Mouse (Mus musculus) lung, postnatal 14 days (tissue): ENCODE results near the gene Gm2237.
"Not testable (repeated sequence)": the region's sequence is repeated elsewhere in the genome, so short reads cannot be mapped to it uniquely, and the experiment has no call there.

ENCODE experiments used
- DNase-seq: peaks from one replicate; pipeline ENCODE4 v3.0.0; 2021

The Gm2237 gene

DNA sequence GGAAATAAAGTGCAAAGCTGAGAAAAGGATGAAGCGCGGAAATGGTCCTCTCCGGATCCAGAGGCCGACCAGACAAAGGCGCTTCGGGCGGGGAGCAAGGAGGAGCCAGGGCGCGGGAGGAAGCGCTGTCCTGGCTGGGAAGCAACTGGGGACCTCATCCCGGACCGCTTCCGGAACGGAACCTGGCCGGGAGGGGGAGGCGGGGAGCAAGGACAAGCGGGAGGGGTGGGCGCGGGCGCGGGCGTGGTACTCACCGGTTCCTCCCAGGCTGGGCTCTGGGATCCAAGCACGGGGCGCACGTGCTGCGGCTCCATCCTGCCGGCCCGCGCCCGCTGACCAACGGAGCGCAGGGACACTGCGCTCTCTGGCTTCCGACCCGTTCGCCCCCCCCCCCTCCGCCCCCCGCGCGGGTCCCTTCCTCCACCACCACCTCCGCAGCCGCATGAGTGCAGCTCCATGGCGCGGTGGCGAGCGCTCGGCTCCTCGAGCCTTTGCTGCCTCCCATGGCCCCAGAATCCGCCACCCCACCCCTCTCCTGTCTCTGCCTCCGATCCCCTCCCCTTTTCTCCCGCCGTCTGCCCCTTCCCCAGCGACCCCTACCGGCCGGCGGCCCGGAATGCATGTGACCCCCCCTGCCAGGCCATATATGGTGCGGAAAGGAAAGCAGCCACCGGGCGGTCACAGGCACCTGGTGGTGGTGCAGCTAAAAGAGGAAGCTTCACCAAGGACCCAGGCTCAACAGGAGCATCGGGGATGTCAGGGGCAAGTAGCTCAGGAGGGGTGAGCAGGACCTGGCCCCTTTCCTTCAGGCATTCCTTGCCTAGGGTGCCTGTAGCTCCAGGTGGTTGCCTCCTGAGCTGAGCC is at the start of gene Gm2237:
Gm2237 (minus strand) TSS at position 332 of the 864 bp plus-strand sequence.
- DNase-seq = peak; percentile 34

DNA sequence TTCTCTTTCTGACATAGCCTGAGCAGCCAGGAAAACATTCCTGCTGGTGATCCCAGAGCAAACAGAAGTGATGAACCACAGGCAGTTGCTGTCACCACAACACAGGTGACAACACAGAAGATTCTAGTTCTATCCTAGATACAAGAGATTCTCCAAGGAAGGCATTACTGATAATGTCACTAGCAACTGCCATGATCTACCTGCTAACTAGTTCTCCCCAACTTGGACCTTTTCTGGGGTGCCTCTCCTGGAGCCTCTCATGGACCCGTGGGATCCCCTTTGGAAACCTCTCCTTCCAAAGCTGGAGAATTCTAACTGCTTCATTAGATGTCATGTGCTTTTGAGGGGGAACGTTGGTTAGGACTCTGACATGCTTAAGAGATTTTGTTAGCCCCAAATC is 17.5 kb upstream of the Gm2237 start, which contains the start of gene Gm5458:
Gm5458 (minus strand) TSS at position 101 of the 400 bp plus-strand sequence.
- DNase-seq = not testable (repeated sequence)

DNA sequence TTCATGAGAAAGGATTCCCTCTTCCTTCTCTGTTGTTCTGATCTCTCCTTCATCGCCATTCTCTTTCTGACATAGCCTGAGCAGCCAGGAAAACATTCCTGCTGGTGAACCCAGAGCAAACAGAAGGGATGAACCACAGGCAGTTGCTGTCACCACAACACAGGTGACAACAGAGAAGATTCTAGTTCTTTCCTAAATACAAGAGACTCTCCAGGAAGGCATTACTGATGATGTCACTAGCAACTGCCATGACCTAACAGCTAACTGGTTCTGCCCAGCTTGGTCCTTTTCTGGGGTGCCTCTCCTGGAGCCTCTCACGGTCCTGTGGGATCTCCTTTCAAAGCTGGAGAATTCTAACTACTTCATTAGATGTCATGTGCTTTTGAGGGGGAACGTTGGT is 35.1 kb downstream of the Gm2237 start, which contains the start of gene Gm2244:
Gm2244 (minus strand) TSS at position 101 of the 400 bp plus-strand sequence.
- DNase-seq = not testable (repeated sequence)
